Mouse (Mus musculus): ENCODE results near the gene Dmc1. TPM values are rescaled to one million over a fixed set of nuclear protein-coding genes. Genes with fewer than 3 reads are reported as not detected.

The Dmc1 gene
- polyA plus RNA-seq, 1 experiment from 2014 or later = 0.88 TPM

DNA sequence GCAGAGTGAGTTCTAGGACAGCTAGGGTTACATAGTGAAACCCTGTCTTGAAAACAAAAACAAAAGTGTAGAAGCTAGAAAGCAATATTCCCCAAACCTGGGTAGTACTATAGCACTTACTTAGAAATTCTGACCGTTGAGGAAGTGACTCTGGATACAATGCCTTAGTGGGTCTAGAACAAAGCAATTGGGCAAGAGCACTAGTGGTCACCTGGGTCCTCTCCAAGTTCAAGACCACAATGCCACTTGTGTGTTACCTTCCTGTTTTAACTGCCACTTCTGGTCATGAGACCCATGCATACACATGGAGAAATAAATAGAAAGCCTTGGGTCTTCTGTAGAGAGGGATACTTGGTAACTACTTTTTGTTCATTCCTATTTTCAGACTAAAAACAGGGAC, 6.2 kb downstream of the Dmc1 start:
- WGBS = 67% methylated on average over 1 of the region's 1 CpGs
- H3K4me3 ChIP-seq (ENCODE audit: low read depth, low read length) = no peak overlapping the region
- DNase-seq (ENCODE audit: low spot score) (no peak), ATAC-seq (replicated peaks; ENCODE audit: low FRiP score) (no peak)
- H3K4me2 ChIP-seq = no peak overlapping the region
- H3K9ac ChIP-seq (ENCODE audit: low read depth, low read length) = no peak overlapping the region
- no peaks in the 10 kb centered on the region for H3K27me3 ChIP-seq (replicated peaks; ENCODE audit: control insufficient read depth, insufficient read depth, low read length)
- H3K4me1 ChIP-seq (replicated peaks; ENCODE audit: control insufficient read depth, insufficient read depth, low read length) = no peaks in the 10 kb centered on the region
- no peak overlapping the region for H3K27ac ChIP-seq (ENCODE audit: low read depth, low read length)
- H3K9me3 ChIP-seq (ENCODE audit: control insufficient read depth, low read length) = no peaks in the 10 kb centered on the region
- H3K36me3 ChIP-seq (ENCODE audit: control insufficient read depth, insufficient read depth, low read length) = no peaks in the 10 kb centered on the region

DNA sequence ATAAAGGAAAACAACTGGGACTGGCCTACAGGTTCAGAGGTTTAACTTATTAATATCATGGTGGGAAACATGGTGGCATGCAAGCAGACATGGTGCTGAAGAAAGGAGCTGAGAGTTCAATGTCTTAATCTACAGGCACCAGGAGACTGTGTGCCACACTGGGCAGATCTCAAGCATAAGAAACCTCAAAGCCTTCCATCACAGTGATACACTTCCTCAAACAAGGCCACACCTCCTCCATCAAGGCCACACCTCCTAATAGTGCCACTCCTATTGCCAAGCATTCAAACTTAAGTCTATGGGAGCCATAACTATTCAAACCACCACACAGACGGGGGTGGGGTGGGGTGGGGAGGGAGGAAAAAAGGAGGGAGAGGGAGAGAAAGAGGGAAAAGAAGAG, 23.3 kb downstream of the Dmc1 start:
- H3K9ac ChIP-seq (ENCODE audit: low read depth, low read length) = no peak overlapping the region
- no peaks in the 10 kb centered on the region for H3K27me3 ChIP-seq (replicated peaks; ENCODE audit: control insufficient read depth, insufficient read depth, low read length)
- H3K9me3 ChIP-seq (ENCODE audit: control insufficient read depth, low read length) = no peaks in the 10 kb centered on the region
- ATAC-seq (replicated peaks; ENCODE audit: low FRiP score) = no peak
- no peak overlapping the region for H3K27ac ChIP-seq (ENCODE audit: low read depth, low read length)
- H3K4me2 ChIP-seq = no peak overlapping the region
- no peaks in the 10 kb centered on the region for H3K4me1 ChIP-seq (replicated peaks; ENCODE audit: control insufficient read depth, insufficient read depth, low read length)
- no peak overlapping the region for H3K4me3 ChIP-seq (ENCODE audit: low read depth, low read length)
- DNase-seq (ENCODE audit: low spot score) = no peak
- no peaks in the 10 kb centered on the region for H3K36me3 ChIP-seq (ENCODE audit: control insufficient read depth, insufficient read depth, low read length)
- WGBS = 64% methylated on average over 1 of the region's 1 CpGs

DNA sequence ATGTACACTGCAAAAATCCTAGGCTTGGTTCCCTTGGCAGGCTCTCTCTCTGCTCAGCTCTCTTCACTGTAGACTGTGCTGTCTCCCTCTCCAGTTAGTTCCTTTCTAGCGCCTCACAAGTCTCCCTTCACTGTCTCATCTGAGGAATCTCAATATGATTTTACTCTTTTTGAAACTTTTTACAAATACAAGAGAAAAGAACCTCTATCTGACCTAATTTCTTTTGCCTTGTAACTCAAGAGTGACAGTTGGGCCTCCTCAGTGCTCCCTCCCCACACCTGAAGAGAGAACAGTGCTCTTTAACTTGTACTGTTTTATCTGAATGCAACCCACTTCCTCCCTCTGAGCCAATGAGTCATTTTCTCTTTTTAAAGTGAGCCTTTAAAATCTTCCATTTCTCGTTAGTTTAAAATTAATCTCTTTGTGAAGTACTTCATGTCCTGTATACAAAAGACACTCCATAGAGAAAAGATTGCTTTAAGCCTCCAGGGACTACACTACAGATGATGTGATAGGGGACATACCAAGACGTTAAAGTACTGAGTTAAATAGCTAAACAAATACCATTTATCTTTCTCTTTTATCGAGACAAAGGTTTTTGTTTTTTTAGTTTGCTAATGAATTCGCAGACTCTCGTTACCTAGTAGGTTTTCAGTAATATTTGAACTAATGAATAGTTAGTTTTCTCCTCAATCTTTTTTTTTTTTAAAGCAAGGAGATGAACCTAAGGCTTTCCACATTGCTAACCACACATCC, 27.1 kb downstream of the Dmc1 start:
- Histone ChIP-seq H3K4me3 (ENCODE audit: low read depth, low read length) (no peak overlapping the region), H3K4me1 (replicated peaks; ENCODE audit: control insufficient read depth, insufficient read depth, low read length) (no peaks in the 10 kb centered on the region), H3K4me2 (no peak overlapping the region), H3K36me3 (ENCODE audit: control insufficient read depth, insufficient read depth, low read length) (no peaks in the 10 kb centered on the region), H3K9ac (ENCODE audit: low read depth, low read length) (no peak overlapping the region), H3K27me3 (replicated peaks; ENCODE audit: control insufficient read depth, insufficient read depth, low read length) (no peaks in the 10 kb centered on the region), H3K9me3 (ENCODE audit: control insufficient read depth, low read length) (no peaks in the 10 kb centered on the region), H3K27ac (ENCODE audit: low read depth, low read length) (no peak overlapping the region)
- 54% methylated on average over 6 of the region's 6 CpGs for WGBS
- DNase-seq (ENCODE audit: low spot score) = no peak
- ATAC-seq (replicated peaks; ENCODE audit: low FRiP score) = no peak

DNA sequence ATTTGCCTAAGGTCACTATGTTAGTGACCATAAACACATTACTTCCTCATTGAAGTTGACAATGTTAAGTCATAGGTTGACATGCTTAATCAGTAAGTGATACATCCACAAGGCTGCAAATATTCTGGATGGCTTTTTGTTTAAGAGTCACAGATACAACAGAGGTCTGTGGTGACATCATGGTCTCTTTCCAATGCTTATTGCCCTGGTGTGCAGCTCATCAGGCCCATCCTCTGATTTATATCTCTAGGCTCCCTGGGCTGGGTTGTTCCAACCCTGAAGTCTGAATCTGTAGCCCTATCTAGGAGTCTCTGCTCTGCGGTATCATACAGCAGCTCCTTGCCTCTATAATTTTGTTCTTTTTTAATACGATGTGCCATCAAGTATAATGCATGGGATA, 28.0 kb downstream of the Dmc1 start:
- DNase-seq (ENCODE audit: low spot score) = no peak
- Histone ChIP-seq H3K9me3 (ENCODE audit: control insufficient read depth, low read length) (no peaks in the 10 kb centered on the region), H3K4me1 (replicated peaks; ENCODE audit: control insufficient read depth, insufficient read depth, low read length) (no peaks in the 10 kb centered on the region), H3K9ac (ENCODE audit: low read depth, low read length) (no peak overlapping the region), H3K27ac (ENCODE audit: low read depth, low read length) (no peak overlapping the region), H3K4me3 (ENCODE audit: low read depth, low read length) (no peak overlapping the region), H3K36me3 (ENCODE audit: control insufficient read depth, insufficient read depth, low read length) (no peaks in the 10 kb centered on the region), H3K4me2 (no peak overlapping the region), H3K27me3 (replicated peaks; ENCODE audit: control insufficient read depth, insufficient read depth, low read length) (no peaks in the 10 kb centered on the region)
- 81% methylated on average over 2 of the region's 2 CpGs for WGBS
- ATAC-seq (replicated peaks; ENCODE audit: low FRiP score) = no peak

DNA sequence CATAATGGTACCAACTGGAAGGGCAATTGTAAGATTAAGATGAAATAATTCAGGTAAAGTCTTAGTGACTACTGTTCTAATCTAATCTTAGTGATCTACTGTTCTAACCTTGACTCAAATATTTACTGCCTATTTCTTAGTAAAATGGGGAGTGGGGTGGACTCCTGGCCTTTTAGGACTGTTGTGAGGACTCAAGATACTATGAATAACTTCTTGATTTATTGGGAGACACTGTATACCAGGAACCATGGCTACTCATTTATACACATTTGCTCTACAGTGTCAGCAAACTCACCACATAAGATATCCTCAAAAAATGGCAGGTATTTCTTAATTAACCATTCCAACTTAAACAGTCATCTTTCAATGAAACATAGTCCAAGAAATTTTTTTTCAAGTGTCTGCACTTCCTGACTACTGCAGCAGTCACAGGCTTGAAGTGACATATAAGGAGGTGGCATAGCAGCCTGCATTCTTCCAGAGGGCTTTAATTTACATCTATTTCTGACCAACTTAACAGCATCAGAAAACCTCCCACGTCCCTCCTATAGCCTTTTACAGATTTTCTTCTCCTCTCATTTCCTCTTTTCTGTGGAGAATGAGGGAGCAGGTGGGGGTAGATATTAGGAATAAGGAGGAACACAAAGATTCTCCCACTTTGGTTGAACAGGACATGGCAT, 29.2 kb downstream of the Dmc1 start:
- Histone ChIP-seq H3K27me3 (replicated peaks; ENCODE audit: control insufficient read depth, insufficient read depth, low read length) (no peaks in the 10 kb centered on the region), H3K4me1 (replicated peaks; ENCODE audit: control insufficient read depth, insufficient read depth, low read length) (no peaks in the 10 kb centered on the region), H3K27ac (ENCODE audit: low read depth, low read length) (no peak overlapping the region), H3K9ac (ENCODE audit: low read depth, low read length) (no peak overlapping the region), H3K4me3 (ENCODE audit: low read depth, low read length) (no peak overlapping the region), H3K4me2 (no peak overlapping the region), H3K36me3 (ENCODE audit: control insufficient read depth, insufficient read depth, low read length) (no peaks in the 10 kb centered on the region), H3K9me3 (ENCODE audit: control insufficient read depth, low read length) (no peaks in the 10 kb centered on the region)
- no peak for DNase-seq (ENCODE audit: low spot score)
- 49% methylated on average over 1 of the region's 1 CpGs for WGBS
- no peak for ATAC-seq (replicated peaks; ENCODE audit: low FRiP score)

DNA sequence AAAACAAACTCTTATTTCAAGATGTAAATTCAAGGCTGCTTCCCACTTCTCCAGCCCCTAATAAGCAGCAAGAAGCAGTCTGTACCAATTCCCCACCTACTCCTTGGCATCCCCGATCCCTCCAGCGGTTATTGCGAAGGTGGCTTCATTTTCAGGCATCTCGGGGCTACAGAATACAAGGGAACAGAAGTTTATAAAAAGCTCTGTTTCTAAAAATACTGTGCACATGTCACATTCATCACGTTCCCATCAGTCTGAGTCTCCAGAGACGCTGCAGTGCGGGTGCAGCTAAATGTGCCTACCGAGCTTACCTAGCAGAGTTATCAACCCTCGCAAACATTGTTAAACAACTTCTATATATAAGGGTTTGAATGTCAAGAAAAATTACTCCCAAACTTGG, 42.5 kb downstream of the Dmc1 start:
- Histone ChIP-seq H3K9me3 (ENCODE audit: control insufficient read depth, low read length) (no peaks in the 10 kb centered on the region), H3K4me3 (ENCODE audit: low read depth, low read length) (no peak overlapping the region), H3K27ac (ENCODE audit: low read depth, low read length) (no peak overlapping the region), H3K4me1 (replicated peaks; ENCODE audit: control insufficient read depth, insufficient read depth, low read length) (no peaks in the 10 kb centered on the region), H3K27me3 (replicated peaks; ENCODE audit: control insufficient read depth, insufficient read depth, low read length) (no peaks in the 10 kb centered on the region), H3K4me2 (no peak overlapping the region), H3K36me3 (ENCODE audit: control insufficient read depth, insufficient read depth, low read length) (no peaks in the 10 kb centered on the region), H3K9ac (ENCODE audit: low read depth, low read length) (no peak overlapping the region)
- ATAC-seq (replicated peaks; ENCODE audit: low FRiP score) (no peak), DNase-seq (ENCODE audit: low spot score) (no peak)
- WGBS = 80% methylated on average over 9 of the region's 9 CpGs

DNA sequence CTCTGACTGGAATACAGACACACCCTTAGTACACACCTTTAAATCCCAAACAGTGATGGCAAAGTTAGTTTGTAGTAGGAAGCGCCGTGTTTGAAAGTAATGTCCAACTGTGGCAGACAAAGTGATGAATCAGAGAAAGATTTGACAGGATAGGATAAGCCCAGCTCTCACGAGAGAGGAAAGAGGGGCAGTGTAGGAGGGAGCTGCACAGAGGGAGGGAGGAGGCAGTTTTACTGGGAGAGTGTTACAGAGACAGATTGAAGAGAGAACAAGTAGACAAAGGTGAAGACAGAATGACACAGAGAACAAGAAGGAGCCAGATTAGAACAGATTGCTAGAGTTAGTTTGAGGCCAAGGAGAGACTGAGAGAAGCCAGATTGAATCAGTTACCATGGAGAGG, 45.3 kb downstream of the Dmc1 start:
- no peaks in the 10 kb centered on the region for H3K4me1 ChIP-seq (replicated peaks; ENCODE audit: control insufficient read depth, insufficient read depth, low read length)
- no peaks in the 10 kb centered on the region for H3K9me3 ChIP-seq (ENCODE audit: control insufficient read depth, low read length)
- no peak overlapping the region for H3K4me2 ChIP-seq
- no peak overlapping the region for H3K9ac ChIP-seq (ENCODE audit: low read depth, low read length)
- no peak overlapping the region for H3K4me3 ChIP-seq (ENCODE audit: low read depth, low read length)
- 63% methylated on average over 3 of the region's 3 CpGs for WGBS
- H3K27me3 ChIP-seq (replicated peaks; ENCODE audit: control insufficient read depth, insufficient read depth, low read length) = no peaks in the 10 kb centered on the region
- ATAC-seq (replicated peaks; ENCODE audit: low FRiP score) = no peak
- no peak for DNase-seq (ENCODE audit: low spot score)
- no peak overlapping the region for H3K27ac ChIP-seq (ENCODE audit: low read depth, low read length)
- H3K36me3 ChIP-seq (ENCODE audit: control insufficient read depth, insufficient read depth, low read length) = no peaks in the 10 kb centered on the region

DNA sequence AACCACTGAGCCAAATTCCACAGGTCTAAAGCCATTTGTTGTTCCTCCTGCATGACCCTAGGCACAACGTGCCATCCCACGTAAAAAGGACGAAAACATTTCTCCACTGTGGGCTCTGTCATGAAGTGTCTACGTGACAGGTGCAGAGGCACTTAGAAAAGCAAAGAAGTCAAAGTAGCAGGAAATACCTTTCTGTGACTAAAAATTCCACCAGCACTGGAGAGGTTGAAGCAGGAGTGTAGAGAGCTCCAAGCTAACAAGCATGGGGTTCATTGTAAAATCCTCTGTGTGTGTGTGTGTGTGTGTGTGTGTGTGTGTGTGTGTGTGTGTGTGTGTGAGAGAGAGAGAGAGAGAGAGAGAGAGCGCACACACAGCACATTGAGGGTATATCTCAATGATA, 52.3 kb downstream of the Dmc1 start:
- Histone ChIP-seq H3K4me2 (no peak overlapping the region), H3K36me3 (ENCODE audit: control insufficient read depth, insufficient read depth, low read length) (no peaks in the 10 kb centered on the region), H3K9me3 (ENCODE audit: control insufficient read depth, low read length) (no peaks in the 10 kb centered on the region), H3K4me3 (ENCODE audit: low read depth, low read length) (no peak overlapping the region), H3K27me3 (replicated peaks; ENCODE audit: control insufficient read depth, insufficient read depth, low read length) (peaks cover 8% of the 10 kb centered on the region; the same call in 1 of the 2 replicates), H3K9ac (ENCODE audit: low read depth, low read length) (no peak overlapping the region), H3K27ac (ENCODE audit: low read depth, low read length) (no peak overlapping the region), H3K4me1 (replicated peaks; ENCODE audit: control insufficient read depth, insufficient read depth, low read length) (no peaks in the 10 kb centered on the region)
- DNase-seq (ENCODE audit: low spot score) (no peak), ATAC-seq (replicated peaks; ENCODE audit: low FRiP score) (no peak)
- 72% methylated on average over 5 of the region's 5 CpGs for WGBS

DNA sequence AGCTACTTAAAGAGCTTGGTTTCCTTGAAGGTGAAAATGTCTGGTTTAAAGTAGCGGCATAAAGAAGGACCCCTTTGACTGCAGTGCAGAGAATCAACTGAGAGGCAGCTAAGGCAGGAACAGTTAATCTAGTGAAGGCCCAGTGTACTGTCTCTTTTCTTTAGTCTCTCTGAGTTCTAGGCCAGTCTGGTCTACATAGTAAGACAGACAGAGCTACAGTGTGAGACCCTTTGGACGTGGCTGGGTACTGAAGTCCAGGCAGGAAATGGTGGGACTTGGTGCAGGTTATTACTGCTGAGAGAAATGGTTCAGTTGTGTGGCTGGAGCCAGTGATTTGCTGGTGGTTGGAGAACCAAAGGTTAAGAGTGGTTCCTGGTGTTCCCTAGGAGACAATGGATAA, 56.7 kb downstream of the Dmc1 start:
- H3K27me3 ChIP-seq (replicated peaks; ENCODE audit: control insufficient read depth, insufficient read depth, low read length) = peaks cover 8% of the 10 kb centered on the region; the same call in 1 of the 2 replicates
- no peak overlapping the region for H3K27ac ChIP-seq (ENCODE audit: low read depth, low read length)
- peaks cover 2% of the 10 kb centered on the region; the same call in 1 of the 2 replicates for H3K36me3 ChIP-seq (ENCODE audit: control insufficient read depth, insufficient read depth, low read length)
- H3K9ac ChIP-seq (ENCODE audit: low read depth, low read length) = no peak overlapping the region
- 91% methylated on average over 2 of the region's 2 CpGs for WGBS
- H3K4me3 ChIP-seq (ENCODE audit: low read depth, low read length) = no peak overlapping the region
- ATAC-seq (replicated peaks; ENCODE audit: low FRiP score) (no peak), DNase-seq (ENCODE audit: low spot score) (no peak)
- H3K4me1 ChIP-seq (replicated peaks; ENCODE audit: control insufficient read depth, insufficient read depth, low read length) = peaks cover 17% of the 10 kb centered on the region
- no peak overlapping the region for H3K4me2 ChIP-seq
- no peaks in the 10 kb centered on the region for H3K9me3 ChIP-seq (ENCODE audit: control insufficient read depth, low read length)
